Mouse (Mus musculus): ENCODE measurements around the gene Rgr. TPM values are rescaled to one million over a fixed set of nuclear protein-coding genes. Genes with fewer than 3 reads are reported as not detected.

Gene Rgr
- not detected in 2 replicates for polyA plus RNA-seq (2012; ENCODE audit: low replicate concordance)

DNA sequence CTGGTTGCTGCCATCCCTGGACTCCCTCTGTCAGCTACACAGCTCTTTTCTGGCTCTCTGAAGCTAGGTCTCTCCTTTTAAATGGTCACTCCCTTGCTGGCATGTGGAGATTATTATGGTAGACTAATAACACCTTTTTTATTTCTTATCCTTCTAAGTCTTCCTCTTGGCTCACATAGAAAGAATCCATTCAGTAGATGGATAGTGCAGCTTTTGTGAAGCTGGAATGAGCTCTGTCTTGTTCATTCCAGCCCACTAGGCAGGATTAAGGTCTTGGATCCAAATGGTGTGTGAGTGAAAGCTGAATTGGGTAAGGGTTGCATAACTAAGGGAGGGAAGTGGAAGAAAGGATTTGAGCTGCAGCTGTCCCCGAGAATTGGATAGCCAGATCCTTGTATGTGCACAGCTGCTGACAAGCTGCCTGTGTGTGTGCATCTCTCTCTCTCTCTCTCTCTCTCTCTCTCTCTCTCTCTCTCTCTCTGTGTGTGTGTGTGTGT, at the start of gene Rgr:
Gene Rgr, minus strand, starts transcription at position 51 of the 497 bp plus-strand sequence.

GRCm38 (mm10) chr14:37097956-37098530, 49.3 kb upstream of the Rgr start, which contains the start of gene Cdhr1:
Gene Cdhr1, minus strand, starts transcription at chr14:37098347.

DNA sequence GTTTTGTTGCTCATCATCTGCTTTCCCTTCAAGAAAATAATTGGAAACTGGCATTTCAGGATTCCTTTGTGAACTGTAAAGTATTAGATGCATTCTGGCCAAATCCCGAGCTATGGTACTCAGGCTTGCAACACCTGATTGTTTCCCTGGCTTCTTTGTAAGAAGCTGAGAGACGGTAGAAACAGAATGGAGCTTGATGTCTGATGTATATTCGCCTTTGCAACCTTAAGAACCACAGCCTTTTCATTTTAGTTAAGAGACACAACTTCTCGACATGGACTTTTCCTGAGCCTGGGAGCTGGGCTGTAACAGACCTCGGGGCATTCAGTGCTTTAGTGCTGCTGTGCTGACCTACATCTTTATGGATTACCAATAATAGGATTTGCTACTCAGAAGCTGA, 18.9 kb upstream of the Rgr start, which contains the start of gene Lrit2:
Gene Lrit2, plus strand, starts transcription at position 301 of the 400 bp plus-strand sequence.

Other genes with a start within 250 kb of the Rgr start
- gene Ccser2, start 80.2 kb downstream of the Rgr start, polyA plus RNA-seq (2012; ENCODE audit: low replicate concordance) = 4.2 and 5.5 TPM in 2 replicates
- not detected in 2 replicates for gene Lrit1, start 5.9 kb upstream of the Rgr start, polyA plus RNA-seq (2012; ENCODE audit: low replicate concordance)
- gene Lrit2, start 19.0 kb upstream of the Rgr start, polyA plus RNA-seq (2012; ENCODE audit: low replicate concordance) = not detected in 2 replicates
- 0.07 and 0.13 TPM in 2 replicates for gene Cdhr1, start 49.4 kb upstream of the Rgr start, polyA plus RNA-seq (2012; ENCODE audit: low replicate concordance)
- 0.28 TPM in 1 of 2 replicates, not detected in the other for gene 2610528A11Rik, start 65.1 kb upstream of the Rgr start, polyA plus RNA-seq (2012; ENCODE audit: low replicate concordance)
- gene Ghitm, start 86.3 kb upstream of the Rgr start, polyA plus RNA-seq (2012; ENCODE audit: low replicate concordance) = 29.1 and 35.3 TPM in 2 replicates